Mouse (Mus musculus) liver, adult 2 months (tissue): ENCODE data around the gene Spg11. TPM values are rescaled to one million over a fixed set of nuclear protein-coding genes. Genes with fewer than 3 reads are reported as not detected.
A peak's percentile ranks its signal among the peaks of the same experiment; 100 is the strongest.

Experiments
- DNase-seq: peaks from one replicate; pipeline ENCODE4 v3.0.0-alpha.2; 2011; ENCODE audit warnings: low read depth, low spot score; ENCODE audit errors: extremely low read depth
- H3K27ac ChIP-seq: fragments of 200-500 bp; replicated peaks from 2 replicates; pipeline ENCODE4 v1.5.1; 2012; ENCODE audit warnings: low read depth, mild to moderate bottlenecking, control low read depth, inconsistent platforms, low read length; ENCODE audit not compliant: insufficient read depth
- H3K27me3 ChIP-seq: fragments of 200-500 bp; 2 replicates; pipeline ENCODE4 v1.6.1; 2012; ENCODE audit warnings: mild to moderate bottlenecking, moderate library complexity, low read length, inconsistent platforms; ENCODE audit not compliant: control insufficient read depth, insufficient read depth
- H3K36me3 ChIP-seq: fragments of 200-500 bp; 2 replicates; pipeline ENCODE4 v1.6.1; 2012; ENCODE audit warnings: low read length, inconsistent platforms; ENCODE audit not compliant: control insufficient read depth, insufficient read depth
- H3K4me1 ChIP-seq: fragments of 200-500 bp; 2 replicates; pipeline ENCODE4 v1.6.1; 2011; ENCODE audit warnings: low read length; ENCODE audit not compliant: control insufficient read depth, insufficient read depth
- H3K4me3 ChIP-seq: fragments of 200-500 bp; 2 replicates; pipeline ENCODE4 v1.5.1; 2011; ENCODE audit warnings: low read depth, mild to moderate bottlenecking, control low read depth, low read length, moderate library complexity; ENCODE audit not compliant: insufficient read depth
- H3K79me2 ChIP-seq: fragments of 200-500 bp; 2 replicates; pipeline ENCODE4 v1.6.1; 2012; ENCODE audit warnings: inconsistent platforms, mild to moderate bottlenecking, low read length, moderate library complexity; ENCODE audit not compliant: control insufficient read depth, insufficient read depth
- H3K9ac ChIP-seq: fragments of 200-500 bp; 2 replicates; pipeline ENCODE4 v1.6.1; 2012; ENCODE audit warnings: low read depth, mild to moderate bottlenecking, control low read depth, inconsistent platforms, low read length
- CTCF ChIP-seq: fragments of 200-500 bp; IDR thresholded peaks from 2 replicates; pipeline ENCODE4 v1.5.1; 2011; ENCODE audit warnings: low read depth, low read length, control low read depth
- POLR2A ChIP-seq: fragments of 200-500 bp; IDR thresholded peaks from 2 replicates; pipeline ENCODE4 v1.6.1; 2011; ENCODE audit warnings: low read length, control low read depth; ENCODE audit not compliant: insufficient read depth; ENCODE audit errors: extremely low read depth
- WGBS: fragments of 180-500 bp; shearing (Covaris S2); methylation state at CpG from one replicate; pipeline ENCODE4 v1.1.7; 2018; 5-methylcytosine and 5-hydroxymethylcytosine counted together
- polyA plus RNA-seq: library from polyadenylated mRNA; depleted of rRNA; stranded (reverse); fragments of >200 nt; gene quantifications from 2 replicates; pipeline ENCODE4 v1.2.3, GENCODE M21; 2012
- total RNA-seq: library from RNA; depleted of rRNA; stranded (reverse); fragments of >200 nt; gene quantifications from 2 replicates; pipeline ENCODE4 v1.2.3, GENCODE M21; 2014

The Spg11 gene
- total and polyA plus RNA-seq, 2 experiments: 4.0 to 9.3 TPM

DNA sequence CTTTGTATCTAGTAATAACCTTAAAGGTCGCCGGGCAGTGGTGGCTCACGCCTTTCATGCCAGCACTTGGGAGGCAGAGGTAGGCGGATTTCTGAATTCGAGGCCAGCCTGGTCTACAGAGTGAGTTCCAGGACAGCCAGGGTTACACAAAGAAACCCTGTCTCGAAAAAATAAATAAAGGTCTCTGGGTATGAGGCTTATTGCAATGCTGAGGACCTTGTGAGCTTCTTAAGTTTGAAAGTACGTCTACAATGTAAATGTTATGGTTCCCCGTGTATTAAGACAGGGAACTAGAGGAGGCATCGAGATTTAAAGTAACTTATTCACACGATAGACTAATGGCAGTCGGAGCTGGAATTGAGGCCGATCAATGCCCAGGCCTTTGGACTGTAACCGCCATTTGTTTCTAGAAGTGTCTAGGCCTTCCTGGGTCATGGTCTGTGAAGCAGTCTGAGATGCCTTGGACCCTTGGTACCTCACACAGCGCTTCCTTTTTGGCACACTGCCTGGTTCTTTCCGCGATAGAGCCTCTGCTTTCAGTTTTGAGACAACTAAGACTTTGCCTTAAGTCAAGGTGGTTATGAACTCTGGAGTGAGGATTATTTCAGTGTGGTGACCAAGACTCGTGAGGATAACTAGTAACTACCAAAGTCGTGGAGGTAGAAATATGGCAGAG lies 30.2 kb upstream of the Spg11 start:
- H3K4me1 ChIP-seq: peaks cover 30% of the 10 kb centered on the region
- peak overlapping the region; percentile 96 for H3K27ac ChIP-seq
- no peak for TF ChIP-seq CTCF
- TF ChIP-seq POLR2A: no peak
- H3K36me3 ChIP-seq: peaks cover 34% of the 10 kb centered on the region
- WGBS: under 1% methylated on average over 18 of the region's 18 CpGs
- peak overlapping the region; percentile 86 for H3K4me3 ChIP-seq
- H3K9ac ChIP-seq: peak overlapping the region; percentile 90
- H3K79me2 ChIP-seq: peaks cover 35% of the 10 kb centered on the region; the same call in 1 of the 2 replicates
- H3K27me3 ChIP-seq: no peaks in the 10 kb centered on the region
- DNase-seq: peak; percentile 73

DNA sequence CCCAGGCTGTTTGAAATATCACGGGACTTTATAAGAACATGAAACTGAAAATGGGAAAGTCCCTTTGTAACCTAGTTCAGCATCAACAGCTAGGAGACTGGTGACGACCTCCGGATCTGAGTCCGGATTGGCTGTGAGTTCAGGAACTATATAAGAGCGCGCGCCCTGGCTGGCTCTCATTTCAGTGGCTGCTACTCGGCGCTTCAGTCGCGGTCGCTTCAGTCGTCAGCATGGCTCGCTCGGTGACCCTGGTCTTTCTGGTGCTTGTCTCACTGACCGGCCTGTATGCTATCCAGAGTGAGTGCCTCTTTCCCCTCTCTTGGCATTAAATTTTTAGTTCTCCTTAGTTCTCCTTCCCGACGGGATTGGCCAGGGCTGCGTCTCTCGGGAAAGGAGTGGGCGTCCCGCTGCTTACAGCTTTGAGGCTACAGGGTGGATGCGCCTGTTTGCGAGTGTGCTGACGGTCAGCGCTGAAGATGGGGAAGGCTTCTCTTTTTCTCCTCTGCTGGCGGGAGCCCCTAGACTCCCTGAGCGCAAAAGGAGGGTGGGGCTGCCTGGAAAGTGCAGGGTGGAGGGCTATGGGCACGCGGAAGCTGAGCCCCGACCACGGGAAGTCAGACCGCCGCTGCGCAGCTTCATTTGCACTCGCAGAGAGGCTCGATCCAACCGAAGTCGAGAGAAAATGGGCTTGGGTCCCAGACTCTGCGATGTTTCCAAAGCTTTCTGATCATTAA lies 29.5 kb upstream of the Spg11 start, which contains the start of gene B2m:
Gene B2m, plus strand, starts transcription at position 179 of the 734 bp plus-strand sequence.
- peak within 1 kb of the TSS; percentile 96 for H3K27ac ChIP-seq
- WGBS: under 1% methylated on average over 40 of the region's 40 CpGs
- peaks cover 27% of the 10 kb centered on the region for H3K4me1 ChIP-seq

DNA sequence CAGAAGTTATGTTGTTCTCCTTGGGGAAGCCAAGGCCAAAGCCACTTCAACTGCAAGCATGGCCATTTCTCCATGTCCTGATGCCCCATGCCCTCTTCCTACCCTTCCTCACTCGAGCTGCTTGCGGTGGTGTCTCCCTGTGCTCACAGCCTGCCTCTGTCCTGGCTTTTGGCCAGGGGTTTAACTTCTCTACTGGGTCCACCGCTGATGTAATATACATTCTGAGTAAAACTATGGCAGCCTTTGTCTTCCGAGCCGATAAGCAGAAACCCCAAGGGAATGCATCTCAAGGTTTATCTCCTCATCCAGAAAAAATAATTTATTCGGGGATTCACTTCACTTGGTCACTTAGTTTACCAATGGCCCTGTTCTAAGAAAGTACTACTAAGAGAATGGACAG lies 28.5 kb upstream of the Spg11 start:
- Histone ChIP-seq H3K27me3 (no peaks in the 10 kb centered on the region), H3K36me3 (peaks cover 19% of the 10 kb centered on the region), H3K79me2 (peaks cover 32% of the 10 kb centered on the region; the same call in 1 of the 2 replicates), H3K4me3 (no peak overlapping the region), H3K4me1 (peaks cover 19% of the 10 kb centered on the region), H3K9ac (no peak overlapping the region), H3K27ac (peak overlapping the region; percentile 33)
- WGBS: 19% methylated on average over 6 of the region's 6 CpGs
- DNase-seq: no peak
- TF ChIP-seq CTCF (no peak), POLR2A (no peak)

More for the DNA sequence above, 29.5 kb upstream of the Spg11 start, which contains the start of gene B2m:
- peak within 1 kb of the TSS; percentile 86 for H3K4me3 ChIP-seq
- DNase-seq: peak; percentile 95
- TF ChIP-seq CTCF: no peak
- peak; percentile 99 for TF ChIP-seq POLR2A
- H3K36me3 ChIP-seq: peaks cover 27% of the 10 kb centered on the region
- H3K9ac ChIP-seq: peak within 1 kb of the TSS; percentile 90
- no peaks in the 10 kb centered on the region for H3K27me3 ChIP-seq
- peaks cover 35% of the 10 kb centered on the region; the same call in 1 of the 2 replicates for H3K79me2 ChIP-seq

DNA sequence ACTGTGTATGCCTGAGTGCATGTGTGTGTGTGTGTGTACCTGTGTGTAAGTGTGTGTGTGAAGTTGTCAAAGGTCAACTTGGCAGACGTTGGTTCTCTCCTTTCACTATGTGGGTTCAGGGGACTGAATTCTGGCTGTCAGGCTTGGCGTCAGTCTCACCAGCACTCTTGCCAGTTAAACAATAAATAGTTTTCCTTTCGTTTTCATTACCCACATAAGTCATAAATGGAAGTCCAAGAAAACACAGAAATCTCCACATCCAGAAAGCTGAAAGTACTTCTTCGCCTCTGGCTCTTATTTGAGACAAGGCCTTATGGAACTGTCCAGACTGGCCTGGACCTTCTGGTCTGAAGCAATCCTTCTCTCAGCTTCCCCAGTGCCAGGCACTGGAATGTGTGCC lies 27.6 kb upstream of the Spg11 start:
- H3K27ac ChIP-seq: peak overlapping the region; percentile 39
- peak; percentile 89 for DNase-seq
- 13% methylated on average over 4 of the region's 4 CpGs for WGBS
- no peak overlapping the region for H3K4me3 ChIP-seq
- peaks cover 17% of the 10 kb centered on the region for H3K4me1 ChIP-seq
- peaks cover 10% of the 10 kb centered on the region for H3K36me3 ChIP-seq
- no peak overlapping the region for H3K9ac ChIP-seq
- no peak for TF ChIP-seq POLR2A
- TF ChIP-seq CTCF: no peak
- no peaks in the 10 kb centered on the region for H3K27me3 ChIP-seq
- H3K79me2 ChIP-seq: peaks cover 25% of the 10 kb centered on the region; the same call in 1 of the 2 replicates

DNA sequence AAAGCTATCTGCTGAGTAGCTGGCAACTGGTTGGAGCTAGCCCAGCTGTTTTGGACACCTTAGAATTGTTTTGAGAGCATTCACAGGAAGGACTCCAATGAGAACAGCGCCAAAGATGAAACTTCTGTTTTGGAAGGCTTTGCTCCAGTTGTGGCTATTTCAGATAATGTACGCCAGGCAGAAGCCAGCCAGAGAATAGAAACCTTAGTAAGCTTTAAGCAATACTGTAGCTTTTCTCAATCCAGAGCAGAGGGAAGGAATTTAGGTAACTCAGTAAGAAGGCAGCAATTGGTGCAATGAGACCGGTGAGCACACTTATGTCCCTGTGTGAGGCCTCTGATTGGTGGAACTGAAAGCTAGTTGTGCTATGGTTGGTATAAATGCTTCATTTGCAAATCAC lies 24.9 kb upstream of the Spg11 start:
- Histone ChIP-seq H3K4me3 (no peak overlapping the region), H3K27ac (no peak overlapping the region), H3K9ac (no peak overlapping the region), H3K36me3 (no peaks in the 10 kb centered on the region), H3K79me2 (peaks cover 3% of the 10 kb centered on the region; the same call in 1 of the 2 replicates), H3K27me3 (no peaks in the 10 kb centered on the region), H3K4me1 (peaks cover 10% of the 10 kb centered on the region)
- peak; percentile 43 for DNase-seq
- no peak for TF ChIP-seq POLR2A
- 68% methylated on average over 3 of the region's 3 CpGs for WGBS
